ENCODE assay signal across 28 mouse cellular contexts in genomic region chr5:145008878-145009659, GRCm38 (mm10). TPM values are rescaled to one million over a fixed set of nuclear protein-coding genes. Genes with fewer than 3 reads are reported as not detected.
"Had no signal": no experiment of that assay in that cellular context is flagged by ENCODE, and none has a peak within 500 bp of the region (broad histone marks: within the 10 kb centered on the region; RNA-seq: fewer than 3 reads in every experiment).

No protein-coding gene starts in this region.

- H3K27ac ChIP-seq: lung, embryonic 15.5 days; macrophage; midbrain, embryonic 13.5 days; midbrain, embryonic 15.5 days; neural tube, embryonic 12.5 days had no signal

- H3K27me3 ChIP-seq: lung, embryonic 15.5 days; midbrain, embryonic 13.5 days; midbrain, embryonic 15.5 days; neural tube, embryonic 12.5 days had no signal

- H3K9ac ChIP-seq: liver, postnatal 0 days; lung, embryonic 15.5 days; midbrain, embryonic 13.5 days; midbrain, embryonic 15.5 days; neural tube, embryonic 12.5 days had no signal

- ATAC-seq: liver, postnatal 0 days; lung, postnatal 0 days; midbrain, embryonic 13.5 days; midbrain, embryonic 15.5 days had no signal

- H3K9me3 ChIP-seq: lung, embryonic 15.5 days; megakaryocyte, embryonic 14.5 days; midbrain, embryonic 13.5 days; midbrain, embryonic 15.5 days; neural tube, embryonic 12.5 days had no signal

- DNase-seq: liver, postnatal 0 days; lung, adult 2 months; lung, postnatal 14 days; lung, postnatal 36 days; retina, postnatal 1 day; right cerebral cortex, adult 18-20 months; right cerebral cortex, postnatal 25 days; right cerebral cortex, postnatal 4 days; spleen, adult 18-20 months; thymus, adult 2 months; thymus, postnatal 25 days; thymus, postnatal 4 days had no signal

- H3K4me3 ChIP-seq: lung, embryonic 15.5 days; megakaryocyte, embryonic 14.5 days; midbrain, embryonic 13.5 days; midbrain, embryonic 15.5 days; neural tube, embryonic 12.5 days had no signal

- H3K4me2 ChIP-seq: lung, embryonic 15.5 days; midbrain, embryonic 11.5 days; midbrain, embryonic 13.5 days; midbrain, embryonic 15.5 days; neural tube, embryonic 12.5 days had no signal

- H3K36me3 ChIP-seq: lung, embryonic 15.5 days; midbrain, embryonic 13.5 days; midbrain, embryonic 15.5 days; neural tube, embryonic 12.5 days had no signal

- H3K4me1 ChIP-seq: midbrain, embryonic 13.5 days; midbrain, embryonic 15.5 days; neural tube, embryonic 12.5 days had no signal

RNA-seq across cellular contexts. Expression of gene Gm4871, which starts 23.5 kb away (rescaled TPM):
- total RNA-seq: megakaryocyte progenitor cell, adult 5-6 weeks; midbrain, postnatal 0 days; monocyte, adult 5-6 weeks had no signal
- polyA plus RNA-seq: liver, postnatal 0 days; lung, adult 2 months; lung, embryonic 15.5 days; lung, postnatal 0 days; macrophage; midbrain, embryonic 11.5 days; midbrain, embryonic 13.5 days; midbrain, embryonic 15.5 days; midbrain, postnatal 0 days; neural tube, embryonic 12.5 days; neural tube, embryonic 14.5 days; small intestine, adult 2 months; stomach, embryonic 14.5 days; stomach, embryonic 16.5 days; thymus, adult 2 months; urinary bladder, adult 2 months had no signal

RNA-seq across cellular contexts. Expression of gene 1700018F24Rik, which starts 33.7 kb away (rescaled TPM):
- total RNA-seq: megakaryocyte progenitor cell, adult 5-6 weeks; midbrain, postnatal 0 days; monocyte, adult 5-6 weeks had no signal
- polyA plus RNA-seq: liver, postnatal 0 days; lung, adult 2 months; macrophage; midbrain, embryonic 11.5 days; midbrain, embryonic 13.5 days; midbrain, embryonic 15.5 days; midbrain, postnatal 0 days; neural tube, embryonic 12.5 days; neural tube, embryonic 14.5 days; small intestine, adult 2 months; stomach, embryonic 14.5 days; stomach, embryonic 16.5 days; thymus, adult 2 months; urinary bladder, adult 2 months had no signal
